Mouse (Mus musculus): ENCODE data around the gene Creb3l4. TPM values are rescaled to one million over a fixed set of nuclear protein-coding genes. Genes with fewer than 3 reads are reported as not detected.
A peak's percentile ranks its signal among the peaks of the same experiment; 100 is the strongest.

The Creb3l4 gene
- polyA plus RNA-seq, 1 experiment from 2014 or later: 28.9 TPM

- H3K27me3 ChIP-seq (ENCODE audit: control insufficient read depth, insufficient read depth, low read length): no peaks in the 10 kb centered on the region
- H3K27ac ChIP-seq (ENCODE audit: low read length): no peak overlapping the region
- 80% methylated on average over 10 of the region's 10 CpGs for WGBS
- no peak overlapping the region for H3K4me2 ChIP-seq (ENCODE audit: low read depth, low read length)
- H3K9me3 ChIP-seq (replicated peaks; ENCODE audit: control insufficient read depth, low read length): 0 out of 2 replicates have a peak, but pooled peaks cover 3% of the 10 kb centered on the region
- peaks cover 5% of the 10 kb centered on the region; the same call in 1 of the 2 replicates for H3K36me3 ChIP-seq (ENCODE audit: control insufficient read depth, insufficient read depth, low read length)
- H3K4me1 ChIP-seq (ENCODE audit: control insufficient read depth, insufficient read depth, low read length): peaks cover 13% of the 10 kb centered on the region
- ATAC-seq (ENCODE audit: insufficient read depth, low FRiP score): no peak
- no peak overlapping the region for H3K9ac ChIP-seq (ENCODE audit: low read length)
- H3K4me3 ChIP-seq (replicated peaks; ENCODE audit: low read length): no peak overlapping the region
Observed at GRCm38 (mm10) chr3:90224331-90224730, 19.0 kb downstream of the Creb3l4 start.

GRCm38 (mm10) chr3:90222941-90223340, 20.4 kb downstream of the Creb3l4 start:
- no peak overlapping the region for H3K4me3 ChIP-seq (replicated peaks; ENCODE audit: low read length)
- no peak overlapping the region for H3K9ac ChIP-seq (ENCODE audit: low read length)
- no peaks in the 10 kb centered on the region for H3K9me3 ChIP-seq (replicated peaks; ENCODE audit: control insufficient read depth, low read length)
- ATAC-seq (ENCODE audit: insufficient read depth, low FRiP score): no peak
- no peak overlapping the region for H3K4me2 ChIP-seq (ENCODE audit: low read depth, low read length)
- no peak overlapping the region for H3K27ac ChIP-seq (ENCODE audit: low read length)
- peaks cover 5% of the 10 kb centered on the region; the same call in 1 of the 2 replicates for H3K36me3 ChIP-seq (ENCODE audit: control insufficient read depth, insufficient read depth, low read length)
- H3K4me1 ChIP-seq (ENCODE audit: control insufficient read depth, insufficient read depth, low read length): peaks cover 13% of the 10 kb centered on the region
- no peaks in the 10 kb centered on the region for H3K27me3 ChIP-seq (ENCODE audit: control insufficient read depth, insufficient read depth, low read length)
- 74% methylated on average over 3 of the region's 3 CpGs for WGBS

- peaks cover 13% of the 10 kb centered on the region for H3K4me1 ChIP-seq (ENCODE audit: control insufficient read depth, insufficient read depth, low read length)
- H3K27me3 ChIP-seq (ENCODE audit: control insufficient read depth, insufficient read depth, low read length): no peaks in the 10 kb centered on the region
- H3K27ac ChIP-seq (ENCODE audit: low read length): no peak overlapping the region
- H3K9me3 ChIP-seq (replicated peaks; ENCODE audit: control insufficient read depth, low read length): no peaks in the 10 kb centered on the region
- WGBS: 83% methylated on average over 4 of the region's 4 CpGs
- H3K4me2 ChIP-seq (ENCODE audit: low read depth, low read length): no peak overlapping the region
- no peak overlapping the region for H3K4me3 ChIP-seq (replicated peaks; ENCODE audit: low read length)
- H3K36me3 ChIP-seq (ENCODE audit: control insufficient read depth, insufficient read depth, low read length): peaks cover 5% of the 10 kb centered on the region; the same call in 1 of the 2 replicates
- no peak for ATAC-seq (ENCODE audit: insufficient read depth, low FRiP score)
- H3K9ac ChIP-seq (ENCODE audit: low read length): no peak overlapping the region
Observed at GRCm38 (mm10) chr3:90222455-90222854, 20.9 kb downstream of the Creb3l4 start.

- H3K4me2 ChIP-seq (ENCODE audit: low read depth, low read length): peak overlapping the region; percentile 72
- peak overlapping the region; percentile 79 for H3K9ac ChIP-seq (ENCODE audit: low read length)
- peaks cover 13% of the 10 kb centered on the region for H3K4me1 ChIP-seq (ENCODE audit: control insufficient read depth, insufficient read depth, low read length)
- peaks cover 5% of the 10 kb centered on the region; the same call in 1 of the 2 replicates for H3K36me3 ChIP-seq (ENCODE audit: control insufficient read depth, insufficient read depth, low read length)
- H3K27ac ChIP-seq (ENCODE audit: low read length): peak overlapping the region; percentile 92
- H3K27me3 ChIP-seq (ENCODE audit: control insufficient read depth, insufficient read depth, low read length): no peaks in the 10 kb centered on the region
- H3K9me3 ChIP-seq (replicated peaks; ENCODE audit: control insufficient read depth, low read length): no peaks in the 10 kb centered on the region
- ATAC-seq (ENCODE audit: insufficient read depth, low FRiP score): no peak
- 14% methylated on average over 5 of the region's 5 CpGs for WGBS
- H3K4me3 ChIP-seq (replicated peaks; ENCODE audit: low read length): peak overlapping the region; percentile 62
Observed at GRCm38 (mm10) chr3:90221123-90221522, 22.2 kb downstream of the Creb3l4 start.

GRCm38 (mm10) chr3:90220531-90220951, 22.8 kb downstream of the Creb3l4 start:
- Histone ChIP-seq H3K36me3 (ENCODE audit: control insufficient read depth, insufficient read depth, low read length) (peaks cover 5% of the 10 kb centered on the region; the same call in 1 of the 2 replicates), H3K4me2 (ENCODE audit: low read depth, low read length) (peak overlapping the region; percentile 72), H3K4me3 (replicated peaks; ENCODE audit: low read length) (peak overlapping the region; percentile 62), H3K9me3 (replicated peaks; ENCODE audit: control insufficient read depth, low read length) (no peaks in the 10 kb centered on the region), H3K27ac (ENCODE audit: low read length) (peak overlapping the region; percentile 92), H3K27me3 (ENCODE audit: control insufficient read depth, insufficient read depth, low read length) (no peaks in the 10 kb centered on the region), H3K9ac (ENCODE audit: low read length) (peak overlapping the region; percentile 79), H3K4me1 (ENCODE audit: control insufficient read depth, insufficient read depth, low read length) (peaks cover 13% of the 10 kb centered on the region)
- ATAC-seq (ENCODE audit: insufficient read depth, low FRiP score): peak; percentile 92
- under 1% methylated on average over 20 of the region's 20 CpGs for WGBS

- Histone ChIP-seq H3K4me1 (ENCODE audit: control insufficient read depth, insufficient read depth, low read length) (peaks cover 13% of the 10 kb centered on the region), H3K27ac (ENCODE audit: low read length) (peak overlapping the region; percentile 92), H3K27me3 (ENCODE audit: control insufficient read depth, insufficient read depth, low read length) (no peaks in the 10 kb centered on the region), H3K4me2 (ENCODE audit: low read depth, low read length) (peak overlapping the region; percentile 72), H3K9me3 (replicated peaks; ENCODE audit: control insufficient read depth, low read length) (no peaks in the 10 kb centered on the region), H3K9ac (ENCODE audit: low read length) (peak overlapping the region; percentile 79), H3K4me3 (replicated peaks; ENCODE audit: low read length) (peak overlapping the region; percentile 62), H3K36me3 (ENCODE audit: control insufficient read depth, insufficient read depth, low read length) (peaks cover 4% of the 10 kb centered on the region; the same call in 1 of the 2 replicates)
- 5% methylated on average over 6 of the region's 6 CpGs for WGBS
- ATAC-seq (ENCODE audit: insufficient read depth, low FRiP score): peak; percentile 66
Observed at GRCm38 (mm10) chr3:90220088-90220487, 23.2 kb downstream of the Creb3l4 start.

GRCm38 (mm10) chr3:90215825-90216380, 27.4 kb downstream of the Creb3l4 start:
- 52% methylated on average over 1 of the region's 1 CpGs for WGBS
- Histone ChIP-seq H3K27ac (ENCODE audit: low read length) (no peak overlapping the region), H3K9ac (ENCODE audit: low read length) (no peak overlapping the region), H3K9me3 (replicated peaks; ENCODE audit: control insufficient read depth, low read length) (no peaks in the 10 kb centered on the region), H3K36me3 (ENCODE audit: control insufficient read depth, insufficient read depth, low read length) (peaks cover 8% of the 10 kb centered on the region), H3K27me3 (ENCODE audit: control insufficient read depth, insufficient read depth, low read length) (no peaks in the 10 kb centered on the region), H3K4me3 (replicated peaks; ENCODE audit: low read length) (no peak overlapping the region), H3K4me1 (ENCODE audit: control insufficient read depth, insufficient read depth, low read length) (peaks cover 25% of the 10 kb centered on the region), H3K4me2 (ENCODE audit: low read depth, low read length) (no peak overlapping the region)
- ATAC-seq (ENCODE audit: insufficient read depth, low FRiP score): no peak

- H3K9me3 ChIP-seq (replicated peaks; ENCODE audit: control insufficient read depth, low read length): no peaks in the 10 kb centered on the region
- H3K27ac ChIP-seq (ENCODE audit: low read length): peak overlapping the region; percentile 69
- peaks cover 22% of the 10 kb centered on the region for H3K4me1 ChIP-seq (ENCODE audit: control insufficient read depth, insufficient read depth, low read length)
- peak overlapping the region; percentile 72 for H3K4me3 ChIP-seq (replicated peaks; ENCODE audit: low read length)
- ATAC-seq (ENCODE audit: insufficient read depth, low FRiP score): no peak
- WGBS: 9% methylated on average over 12 of the region's 12 CpGs
- H3K36me3 ChIP-seq (ENCODE audit: control insufficient read depth, insufficient read depth, low read length): peaks cover 10% of the 10 kb centered on the region
- no peaks in the 10 kb centered on the region for H3K27me3 ChIP-seq (ENCODE audit: control insufficient read depth, insufficient read depth, low read length)
- H3K4me2 ChIP-seq (ENCODE audit: low read depth, low read length): peak overlapping the region; percentile 84
- peak overlapping the region; percentile 63 for H3K9ac ChIP-seq (ENCODE audit: low read length)
Observed at GRCm38 (mm10) chr3:90213956-90214684, 29.2 kb downstream of the Creb3l4 start.

- WGBS: under 1% methylated on average over 42 of the region's 42 CpGs
Observed at GRCm38 (mm10) chr3:90213377-90213866, 29.9 kb downstream of the Creb3l4 start, which contains the start of the genes Rps27 and Rab13. TSS of gene Rps27 (minus strand) at chr3:90213651. TSS of gene Rab13 (plus strand) at chr3:90213695.

More at GRCm38 (mm10) chr3:90213377-90213866, 29.9 kb downstream of the Creb3l4 start, which contains the start of the genes Rps27 and Rab13:
- Histone ChIP-seq H3K27ac (ENCODE audit: low read length) (peak within 1 kb of the TSS; percentile 89), H3K27me3 (ENCODE audit: control insufficient read depth, insufficient read depth, low read length) (no peaks in the 10 kb centered on the region), H3K9me3 (replicated peaks; ENCODE audit: control insufficient read depth, low read length) (no peaks in the 10 kb centered on the region), H3K9ac (ENCODE audit: low read length) (peak within 1 kb of the TSS; percentile 83), H3K4me1 (ENCODE audit: control insufficient read depth, insufficient read depth, low read length) (peaks cover 22% of the 10 kb centered on the region), H3K4me2 (ENCODE audit: low read depth, low read length) (peak within 1 kb of the TSS; percentile 99), H3K36me3 (ENCODE audit: control insufficient read depth, insufficient read depth, low read length) (peaks cover 15% of the 10 kb centered on the region), H3K4me3 (replicated peaks; ENCODE audit: low read length) (peak within 1 kb of the TSS; percentile 72)
- ATAC-seq (ENCODE audit: insufficient read depth, low FRiP score): peak; percentile 94

Data from stomach, embryonic 16.5 days (tissue).